Mouse (Mus musculus) activated CD4-positive, CD25-positive, alpha-beta regulatory T cell, adult 4 months (primary cell): ENCODE results near the gene Xrcc2. TPM values are rescaled to one million over a fixed set of nuclear protein-coding genes. Genes with fewer than 3 reads are reported as not detected.
A peak's percentile ranks its signal among the peaks of the same experiment; 100 is the strongest.
"Not testable (repeated sequence)": the region's sequence is repeated elsewhere in the genome, so short reads cannot be mapped to it uniquely, and the experiment has no call there.

ENCODE experiments used
- ATAC-seq: one replicate; pipeline ENCODE4 v1.8.0; 2017
- polyA plus RNA-seq, 2 experiments: library from polyadenylated mRNA; unstranded; fragments of 100-300 nt; shearing (Covaris generic); gene quantifications; one replicate each; pipeline ENCODE4 v1.2.1; 2017

Gene Xrcc2
- 1 to 10 TPM; 5.6 to 6.1 TPM for polyA plus RNA-seq

DNA sequence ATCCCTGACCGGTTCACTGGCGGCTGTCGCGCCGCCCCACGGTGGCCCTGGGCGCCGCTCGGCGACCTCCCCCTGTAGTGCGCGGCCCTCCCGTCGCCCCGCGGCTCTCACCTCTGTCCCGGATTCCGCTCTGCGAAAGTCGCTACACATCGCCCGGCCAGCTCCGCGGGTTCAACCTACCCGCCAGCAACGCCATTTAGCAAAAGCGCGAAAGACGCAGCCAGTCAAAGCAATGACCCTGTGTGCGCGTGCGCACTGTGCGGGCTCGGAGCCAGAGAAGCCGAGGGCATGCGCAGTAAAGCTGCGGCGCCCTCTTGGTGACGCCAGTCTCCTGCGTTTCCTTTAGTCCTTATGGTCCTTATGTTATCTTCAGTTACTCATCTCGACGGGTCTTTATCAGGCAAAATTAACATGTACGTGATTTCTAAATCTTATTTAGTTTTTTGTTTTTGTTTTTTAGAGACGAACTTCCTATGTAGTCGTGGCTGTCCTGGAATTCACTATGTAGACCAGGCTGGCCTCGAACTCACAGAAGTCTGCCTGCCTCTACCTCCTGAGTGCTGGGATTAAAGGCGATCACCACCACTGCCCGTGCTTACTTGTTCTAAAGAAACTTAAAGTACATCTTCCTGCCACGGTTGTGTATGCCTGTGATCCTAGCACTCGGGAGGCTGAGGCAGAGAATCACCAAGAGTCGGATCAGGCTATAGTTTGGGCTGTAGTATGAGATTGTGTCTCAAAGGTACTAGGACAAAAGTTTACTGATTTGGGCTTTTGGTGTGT is at the start of gene Xrcc2:
Gene Xrcc2 (minus strand): TSS at position 259 of the 783 bp plus-strand sequence.
- peak; percentile 89 for ATAC-seq

DNA sequence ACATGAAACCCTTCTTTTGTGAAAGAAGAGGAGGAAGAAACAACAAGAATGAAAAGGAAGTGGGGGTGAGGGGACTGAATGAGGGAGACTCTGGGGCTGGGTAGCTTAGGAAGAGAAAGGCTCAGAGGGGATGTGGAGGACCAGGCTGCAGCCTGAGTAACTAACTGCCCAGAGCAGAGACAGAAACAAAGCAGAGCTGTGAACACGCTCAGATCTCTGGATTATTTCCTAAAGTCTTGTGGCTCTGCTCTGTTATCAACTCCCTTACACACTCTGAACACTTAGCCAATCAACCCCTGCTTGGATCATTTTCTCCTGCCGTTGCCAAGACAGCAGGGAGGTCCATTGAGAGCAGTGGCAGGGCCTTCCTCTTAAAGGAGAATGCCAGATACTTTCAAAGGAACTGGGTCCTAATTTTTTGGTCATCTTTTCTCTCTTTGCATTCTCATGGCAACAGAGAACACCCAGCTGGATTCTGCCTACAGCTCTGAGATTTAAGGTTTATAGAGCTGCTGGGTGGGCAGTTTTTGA is 48.7 kb upstream of the Xrcc2 start:
- no peak for ATAC-seq

DNA sequence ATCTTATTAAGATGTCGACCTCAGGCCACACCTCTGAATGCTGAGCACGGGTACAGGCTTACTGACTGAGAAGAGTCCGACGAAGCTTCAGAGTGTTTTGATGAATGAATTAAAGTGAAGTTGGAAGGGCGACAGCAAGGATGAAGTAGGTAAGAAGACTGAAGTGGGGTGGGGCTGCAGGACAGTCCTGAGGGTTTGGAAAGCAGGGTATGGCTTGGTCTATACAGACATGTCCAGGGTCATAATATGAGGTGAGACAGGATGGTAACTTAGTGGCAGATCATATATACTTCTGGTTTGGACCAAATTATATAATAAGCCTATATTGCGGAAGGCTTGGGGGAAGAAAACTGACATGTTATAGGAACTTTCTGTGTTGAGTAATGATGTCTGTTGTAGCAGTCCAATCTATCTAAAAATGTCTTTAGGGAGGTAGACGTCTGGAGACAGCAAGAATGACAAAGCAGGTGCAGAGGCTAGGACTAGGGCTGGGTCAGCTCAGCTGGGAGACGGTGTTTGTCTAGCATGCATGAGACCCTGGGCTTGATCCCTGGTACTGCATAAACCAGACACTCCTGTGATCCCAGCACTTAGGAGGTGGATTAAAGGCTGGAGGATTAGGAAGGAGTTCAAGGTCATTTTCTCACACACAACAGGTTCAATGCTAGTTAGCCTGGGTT is 48.1 kb upstream of the Xrcc2 start:
- no peak for ATAC-seq

DNA sequence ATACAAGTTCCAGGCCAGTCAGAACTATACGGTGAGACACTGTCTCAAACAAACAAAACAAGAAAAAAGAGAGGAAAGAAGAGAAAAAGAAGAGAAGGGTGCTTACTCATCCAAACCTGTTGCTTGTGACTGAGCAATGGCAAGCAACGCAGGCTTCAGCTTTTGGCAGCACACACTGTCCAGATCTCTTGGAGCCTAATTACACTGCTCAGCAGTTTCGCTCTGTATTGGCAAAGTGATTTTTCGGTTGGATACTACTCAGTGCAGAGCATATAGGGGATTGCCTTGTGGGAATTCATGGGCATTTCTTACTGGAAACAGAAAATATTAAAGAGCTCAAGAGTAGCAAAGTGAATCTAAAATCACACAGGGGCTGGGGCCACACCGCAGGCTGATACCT is 47.2 kb upstream of the Xrcc2 start:
- ATAC-seq = no peak

DNA sequence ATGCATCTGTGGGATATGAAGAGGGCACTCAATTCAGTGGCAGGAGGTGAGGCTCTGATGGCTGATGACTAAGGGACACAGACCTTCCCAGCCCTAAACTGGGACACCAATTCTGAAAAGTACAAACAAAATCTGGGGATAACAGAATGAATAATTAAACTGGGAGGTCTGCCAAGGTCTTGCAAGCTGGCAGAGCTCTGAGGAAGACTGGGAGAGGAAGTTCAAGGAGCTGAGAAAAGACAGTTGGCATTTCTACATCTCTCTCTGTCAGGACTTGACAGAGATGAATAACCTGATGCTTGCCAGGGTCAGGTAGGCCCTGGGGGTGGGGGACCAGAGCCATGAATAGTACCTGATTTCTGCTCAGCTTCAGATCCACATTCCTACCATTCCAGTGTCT is 45.9 kb upstream of the Xrcc2 start:
- ATAC-seq = no peak

DNA sequence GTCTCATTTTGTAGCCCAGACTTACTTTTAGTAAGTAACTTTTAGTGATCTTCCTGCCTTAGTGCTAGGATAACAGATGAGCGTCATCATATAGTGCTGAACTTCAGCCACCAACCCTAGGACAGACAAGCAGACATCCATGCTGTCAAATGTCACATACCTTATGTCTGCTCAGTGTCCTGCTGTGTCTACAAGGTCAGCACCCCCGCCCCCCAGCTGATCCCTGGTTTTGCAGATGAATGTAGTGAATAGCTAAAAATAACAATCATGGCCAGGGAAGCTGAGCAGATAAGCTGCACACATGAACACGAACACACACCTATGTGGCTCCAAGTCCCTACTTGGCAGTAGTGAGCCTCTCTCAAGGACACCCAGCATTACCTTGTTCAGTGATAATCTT is 43.0 kb upstream of the Xrcc2 start:
- ATAC-seq = no peak

DNA sequence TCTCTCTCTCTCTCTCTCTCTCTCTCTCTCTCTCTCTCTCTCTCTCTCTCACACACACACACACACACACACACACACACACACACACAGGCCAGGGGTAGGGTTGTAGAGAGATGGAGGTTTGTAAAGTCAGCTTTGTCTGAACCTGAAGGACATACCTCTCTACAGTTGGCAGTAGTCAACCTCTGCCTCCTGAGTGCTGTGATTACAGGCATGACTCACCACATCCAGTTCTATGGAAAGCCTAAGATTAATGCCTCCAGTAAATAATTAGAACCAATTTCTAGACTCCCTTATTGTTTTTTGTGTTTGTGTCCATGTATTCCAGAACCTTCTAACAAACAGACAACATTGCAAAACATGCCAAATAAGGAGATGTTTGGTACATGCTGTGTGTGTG is 42.3 kb upstream of the Xrcc2 start:
- ATAC-seq = no peak

DNA sequence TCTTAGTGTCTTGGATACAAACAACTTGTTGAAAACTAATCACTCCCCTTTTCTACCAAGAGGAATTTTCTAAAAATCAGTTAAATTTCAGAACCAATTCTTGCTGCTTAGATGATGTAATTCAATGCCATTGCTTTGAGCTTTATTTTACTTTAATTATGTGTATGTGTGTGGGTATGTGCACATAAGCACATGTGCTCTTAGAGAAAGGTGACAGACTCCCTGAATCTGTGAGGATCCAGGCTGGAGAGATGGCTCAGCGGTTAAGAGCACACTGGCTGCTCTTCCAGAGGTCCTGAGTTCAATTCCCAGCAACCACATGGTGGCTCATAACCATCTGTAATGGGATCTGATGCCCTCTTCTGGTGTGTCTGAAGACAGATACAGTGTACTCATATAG is 33.3 kb upstream of the Xrcc2 start:
- not testable (repeated sequence) for ATAC-seq

DNA sequence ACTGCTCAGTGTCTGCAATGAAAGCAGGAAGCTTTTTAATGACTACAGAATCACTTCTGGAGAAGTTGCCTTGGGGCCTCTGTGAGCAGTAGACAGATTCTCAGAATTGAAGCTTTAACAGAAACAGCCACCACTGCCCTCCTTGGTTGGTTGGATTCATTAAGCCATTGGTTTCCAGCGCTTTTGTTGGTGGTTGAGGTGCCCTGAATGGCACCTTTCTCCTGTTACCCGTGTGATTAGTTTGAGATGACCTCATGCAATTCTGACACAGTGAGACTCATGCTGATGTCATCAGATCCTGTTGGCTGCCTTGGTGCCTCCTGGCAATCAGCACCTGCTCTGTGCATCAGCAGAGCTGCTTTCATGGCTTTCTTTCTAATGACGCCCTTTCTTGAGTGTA is 32.8 kb upstream of the Xrcc2 start:
- no peak for ATAC-seq

DNA sequence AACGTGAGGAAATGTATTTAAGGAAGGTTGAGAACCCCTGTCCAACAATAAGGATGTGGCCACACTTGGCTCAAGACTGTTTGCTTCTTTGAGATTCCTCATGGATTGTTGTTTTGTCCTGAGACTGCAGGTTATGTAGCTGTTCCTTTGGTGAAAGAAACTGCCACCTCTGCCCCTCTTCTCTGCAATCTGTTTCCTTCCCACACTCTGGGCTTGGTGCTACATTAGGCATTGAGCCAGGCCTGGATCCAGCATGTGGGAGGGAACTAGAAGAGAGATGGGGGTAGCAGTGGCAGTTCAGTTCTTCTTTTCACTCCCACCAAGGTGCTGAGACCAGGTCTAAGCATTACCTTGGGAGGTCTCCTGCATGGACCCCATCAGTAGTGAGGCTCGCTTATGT is 30.2 kb upstream of the Xrcc2 start:
- no peak for ATAC-seq

DNA sequence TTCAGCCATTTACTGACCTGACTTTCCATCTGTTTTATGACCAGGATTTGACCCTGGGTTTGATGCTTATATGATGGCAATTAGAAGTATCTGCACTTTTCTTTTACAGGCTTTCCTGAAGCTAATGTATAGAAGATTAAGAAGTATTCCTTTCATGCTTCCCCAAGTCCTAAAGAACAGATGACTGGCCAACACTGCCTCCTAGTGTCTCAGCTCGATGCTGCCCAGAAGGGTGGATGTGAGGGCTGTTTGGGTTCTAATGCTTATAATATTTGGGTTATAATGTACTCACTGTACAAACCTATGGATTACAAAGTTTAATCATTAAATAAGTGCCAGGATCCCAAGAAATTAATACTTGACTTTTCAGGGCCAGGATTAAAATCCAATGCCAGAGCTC is 28.7 kb upstream of the Xrcc2 start:
- ATAC-seq = no peak

DNA sequence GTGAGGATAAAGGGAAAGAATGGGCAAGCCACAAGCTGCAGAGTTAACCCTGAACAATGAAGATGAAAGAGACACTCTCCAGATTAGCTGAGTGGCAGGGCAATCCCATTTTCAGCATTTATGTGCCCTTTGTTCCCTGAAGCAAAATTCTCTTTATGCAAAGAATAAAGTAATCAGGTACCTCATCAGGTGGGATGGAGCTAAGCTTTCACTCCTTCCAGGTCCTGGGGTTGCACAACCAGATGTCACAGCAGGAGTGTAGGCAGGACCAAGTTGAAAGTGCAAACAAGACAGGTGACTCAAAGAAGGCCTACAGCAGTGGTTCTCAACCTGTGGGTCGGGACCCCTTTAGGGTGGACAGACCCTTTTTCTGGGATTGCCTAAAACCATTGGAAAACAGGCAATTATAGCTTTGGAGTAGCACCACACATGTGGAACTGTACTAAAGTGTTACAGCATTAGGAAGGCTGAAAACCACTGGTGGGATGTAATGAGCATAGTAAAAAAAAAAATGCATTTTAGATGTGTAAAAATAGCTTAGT is 18.6 kb upstream of the Xrcc2 start:
- no peak for ATAC-seq

DNA sequence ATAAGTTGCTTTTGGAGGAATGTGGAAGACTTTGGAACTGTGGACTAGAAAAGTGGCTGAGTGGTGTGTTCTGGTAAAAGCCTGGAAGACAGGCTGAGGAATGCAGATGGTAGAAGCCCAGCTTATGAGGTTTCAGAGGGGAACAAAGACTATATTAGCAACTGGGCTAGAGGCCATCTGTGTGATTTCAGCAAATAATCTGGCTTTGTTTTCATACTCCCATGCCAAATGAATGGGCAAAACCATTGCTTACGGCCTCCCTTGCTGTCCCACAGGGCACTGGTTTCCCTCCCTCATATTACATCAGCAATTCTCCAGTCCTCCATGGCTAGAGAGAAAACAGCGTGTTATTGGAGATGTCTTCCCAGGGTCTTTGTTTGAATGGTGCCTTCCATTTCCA is 17.4 kb upstream of the Xrcc2 start:
- ATAC-seq = no peak

DNA sequence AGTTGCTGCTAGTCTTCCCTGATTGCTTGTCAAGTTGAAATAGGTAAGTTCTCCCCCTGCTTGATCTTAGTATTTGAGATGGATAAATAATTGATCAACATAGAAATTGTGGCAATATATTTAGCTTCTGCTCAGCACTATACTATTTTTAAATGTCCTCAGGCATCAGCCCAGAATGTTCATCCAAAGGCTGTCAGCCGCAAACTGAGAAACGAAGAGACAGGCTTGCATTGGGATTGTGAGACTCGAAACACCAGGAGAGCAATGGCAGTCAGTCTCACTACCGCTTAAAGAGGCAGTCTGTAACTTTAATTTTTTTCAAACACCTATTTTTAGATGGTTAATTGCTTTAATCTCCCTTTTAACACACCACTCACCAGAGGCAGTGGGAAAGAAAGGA is 13.8 kb upstream of the Xrcc2 start:
- no peak for ATAC-seq

DNA sequence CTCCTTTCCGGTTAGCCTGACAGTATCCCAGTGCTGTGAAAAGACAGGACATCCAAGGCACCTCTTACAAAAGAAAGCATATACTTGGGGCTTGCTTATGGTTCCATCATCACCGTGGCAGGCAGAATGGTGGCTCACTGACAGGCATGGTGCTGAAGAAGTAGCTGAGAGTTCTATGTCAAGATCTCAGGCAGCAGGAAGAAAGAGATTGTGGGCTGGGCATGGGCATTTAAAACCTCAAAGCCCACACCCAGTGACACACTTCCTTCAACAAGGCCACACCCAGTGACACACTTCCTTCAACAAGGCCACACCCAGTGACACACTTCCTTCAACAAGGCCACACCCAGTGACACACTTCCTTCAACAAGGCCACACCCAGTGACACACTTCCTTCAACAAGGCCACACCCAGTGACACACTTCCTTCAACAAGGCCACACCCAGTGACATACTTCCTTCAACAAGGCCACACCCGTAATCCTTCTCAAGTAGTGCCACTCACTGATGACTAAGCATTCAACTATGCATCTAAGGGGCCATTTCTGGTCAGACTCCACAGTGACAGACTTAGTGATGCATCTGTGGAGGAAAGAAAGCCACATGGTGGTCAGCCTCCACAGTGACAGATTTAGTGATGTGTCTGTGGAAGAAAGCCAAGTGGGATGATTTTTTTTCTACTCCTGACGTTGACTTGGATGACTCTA is 7.5 kb upstream of the Xrcc2 start:
- ATAC-seq = not testable (repeated sequence)

DNA sequence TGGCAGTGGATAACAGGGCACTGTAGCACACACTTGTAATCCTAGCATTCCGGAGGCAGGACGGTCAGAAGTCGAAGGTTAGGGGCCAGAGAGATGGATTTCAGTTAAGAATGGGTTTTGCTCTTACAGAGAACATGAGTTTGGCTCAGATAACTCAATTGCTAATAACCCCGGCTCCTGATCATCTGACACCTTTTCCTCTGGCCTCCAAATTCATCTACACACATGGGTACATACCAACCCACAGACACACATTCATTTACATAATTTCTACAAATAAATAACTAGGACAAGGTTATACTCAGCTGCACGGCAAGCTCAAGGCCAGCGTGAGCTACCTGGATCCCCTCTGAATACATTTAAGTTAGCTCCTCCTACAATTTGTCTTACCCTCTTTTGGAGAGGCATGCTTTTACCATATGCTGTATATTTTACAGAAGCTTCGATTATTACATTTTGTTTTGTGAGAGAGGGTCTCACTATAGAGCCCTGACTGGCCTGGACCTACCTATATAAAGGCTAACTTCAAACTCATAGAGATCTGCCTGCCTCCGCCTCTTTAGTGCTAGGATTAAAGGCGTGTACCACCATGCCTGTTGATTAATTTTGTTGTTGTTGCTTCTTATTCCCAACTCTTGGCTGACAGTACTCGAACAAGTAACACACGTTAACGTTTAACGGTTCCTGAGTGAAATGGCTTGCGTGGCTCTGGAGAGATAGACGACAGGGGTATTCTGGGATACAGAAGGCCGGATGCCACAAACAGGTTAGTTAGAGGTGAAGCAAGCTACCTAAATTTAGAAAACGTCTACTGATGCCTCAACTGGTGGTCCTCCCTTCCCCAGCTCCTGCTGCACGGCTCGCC is 691 bp downstream of the Xrcc2 start:
- ATAC-seq = peak; percentile 55

DNA sequence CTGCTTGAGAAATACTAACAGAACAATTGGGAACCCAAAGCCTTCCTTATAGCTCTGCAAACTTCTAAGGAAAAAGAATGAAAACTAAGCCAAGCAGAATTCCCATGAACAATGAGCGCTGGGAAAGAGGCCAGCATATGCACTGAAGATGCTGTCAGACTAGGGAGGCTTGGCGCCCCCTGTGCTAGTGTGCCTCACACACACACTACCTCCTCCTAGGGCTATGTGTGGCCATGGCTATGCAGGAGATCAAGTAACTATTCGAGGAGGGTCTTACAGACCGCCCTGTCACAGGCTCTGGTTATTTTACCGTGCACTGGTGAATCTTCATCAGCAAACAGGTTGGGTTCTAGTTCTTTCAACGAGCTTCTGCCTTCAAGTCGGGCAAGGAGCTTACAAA is 7.7 kb downstream of the Xrcc2 start:
- no peak for ATAC-seq

DNA sequence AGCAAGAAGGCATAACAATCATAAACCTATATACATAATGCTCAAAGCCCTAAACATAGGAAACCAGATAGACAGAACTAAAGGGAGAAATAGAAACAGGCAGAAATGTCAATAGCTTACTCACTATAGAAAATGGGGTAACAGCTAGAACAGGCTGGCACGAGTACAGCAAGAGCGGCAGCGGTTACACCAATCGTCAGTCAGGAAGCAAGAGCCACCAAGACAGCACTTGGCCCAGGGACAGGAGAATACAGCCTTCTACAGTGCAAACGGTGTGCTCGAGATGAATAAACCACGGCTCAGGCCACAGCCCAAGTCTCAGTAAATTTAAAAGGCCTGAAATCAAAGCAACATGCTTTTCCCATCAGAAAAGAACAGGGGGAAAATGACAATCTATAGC is 9.4 kb downstream of the Xrcc2 start:
- no peak for ATAC-seq

DNA sequence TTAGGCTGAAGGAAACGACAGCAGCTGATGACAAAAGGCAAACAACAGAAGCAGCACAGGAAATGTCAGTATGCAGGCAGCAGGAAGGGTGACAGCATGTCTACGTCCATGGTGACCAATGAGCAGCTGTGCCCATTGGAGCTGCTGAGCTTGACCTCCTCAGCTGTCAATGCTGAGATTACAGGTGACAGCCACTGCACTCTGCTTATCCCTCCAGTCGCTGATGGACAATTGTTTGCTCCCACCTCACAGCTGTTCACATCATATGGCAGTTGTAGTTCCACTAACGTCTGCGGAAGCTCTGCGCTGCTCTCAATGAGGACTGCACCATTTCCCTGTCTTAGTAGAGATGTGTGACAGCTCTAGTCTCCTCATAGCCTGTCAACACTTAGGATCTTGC is 9.8 kb downstream of the Xrcc2 start:
- ATAC-seq = no peak

DNA sequence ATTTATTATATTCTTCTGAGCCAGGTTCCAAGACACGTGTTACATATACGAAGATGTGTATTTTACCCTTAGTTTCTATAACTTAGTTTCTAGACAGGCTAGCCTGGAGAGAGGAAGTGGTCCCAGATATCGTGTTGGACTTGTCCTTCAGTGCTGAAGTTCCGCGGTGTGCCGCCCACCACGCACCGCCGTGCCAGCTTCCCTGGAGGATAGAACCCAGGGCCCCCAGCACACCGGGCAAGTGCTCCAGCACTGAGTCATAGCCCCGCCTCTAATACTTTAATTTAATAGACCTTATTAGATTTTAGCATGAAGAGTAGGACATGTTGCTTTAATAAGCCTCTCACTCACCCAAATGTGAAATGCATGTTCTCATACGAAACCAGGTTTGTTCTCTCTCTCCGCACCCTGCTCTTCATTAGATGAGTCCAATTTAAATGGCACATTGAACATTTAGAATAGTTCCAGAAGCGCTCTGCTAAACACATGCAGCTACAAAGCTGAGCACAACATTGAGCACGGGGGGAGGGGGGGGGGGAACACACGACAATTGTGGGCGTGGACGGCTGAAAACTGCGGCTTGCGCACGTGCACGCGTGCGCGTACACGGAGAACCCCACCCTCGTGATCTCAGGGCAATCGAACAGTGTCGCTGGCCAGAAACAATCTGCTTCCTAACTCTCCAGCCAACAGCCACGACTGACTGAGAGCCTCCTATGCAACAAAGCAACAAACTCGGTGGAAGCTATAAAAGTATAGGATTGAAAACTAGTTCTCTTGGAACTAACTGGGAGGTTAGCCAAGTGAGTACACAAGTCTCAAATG is 33.7 kb downstream of the Xrcc2 start:
- ATAC-seq = no peak

DNA sequence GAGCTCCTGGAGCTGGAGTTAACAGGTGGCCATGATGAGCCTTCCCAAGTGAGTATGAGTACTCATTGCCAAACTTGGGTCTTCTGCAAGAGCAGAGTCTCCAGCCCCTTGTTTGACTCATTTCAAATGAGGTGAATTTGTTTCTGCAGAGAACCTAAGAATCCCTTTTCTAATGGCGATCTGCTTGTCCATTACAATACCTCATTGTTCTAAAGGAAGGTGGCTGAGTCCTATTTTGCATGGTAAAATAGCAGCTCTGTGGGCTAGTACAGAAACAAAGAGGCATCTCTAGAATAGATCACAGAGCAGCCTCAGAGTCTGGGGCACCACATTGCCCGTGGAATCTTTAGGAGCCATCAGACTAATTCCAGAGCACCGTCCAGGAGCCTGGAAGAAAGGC is 34.6 kb downstream of the Xrcc2 start:
- no peak for ATAC-seq
